Comparison of ENCODE assay signal across 8 mouse cellular contexts in genomic region chr15:77857662-77858156, GRCm38 (mm10). TPM values are rescaled to one million over a fixed set of nuclear protein-coding genes. Genes with fewer than 3 reads are reported as not detected.
DNase-seq lines count a peak whose midpoint lies in the region; ATAC-seq and TF ChIP-seq lines count a peak whose summit lies in the region.

No protein-coding gene starts in this region.

- peak overlapping the region; percentile 92 for H3K27ac ChIP-seq in kidney, adult 2 months (ENCODE audit: insufficient read depth, low read depth, low read length)
- H3K27ac ChIP-seq in limb, embryonic 13.5 days: no peak overlapping the region
- H3K27ac ChIP-seq in midbrain, embryonic 11.5 days (ENCODE audit: low read depth, low read length): no peak overlapping the region

- H3K36me3 ChIP-seq in kidney, adult 2 months (ENCODE audit: control insufficient read depth, insufficient read depth, low read length): no peaks in the 10 kb centered on the region
- no peaks in the 10 kb centered on the region for H3K36me3 ChIP-seq in limb, embryonic 13.5 days
- H3K36me3 ChIP-seq in midbrain, embryonic 11.5 days (ENCODE audit: control insufficient read depth, insufficient read depth, low read length): no peaks in the 10 kb centered on the region

- H3K9me3 ChIP-seq in limb, embryonic 13.5 days: no peaks in the 10 kb centered on the region
- H3K9me3 ChIP-seq in midbrain, embryonic 11.5 days (ENCODE audit: control insufficient read depth, low read length): no peaks in the 10 kb centered on the region

- H3K9ac ChIP-seq in limb, embryonic 13.5 days: peak overlapping the region; percentile 64
- H3K9ac ChIP-seq in midbrain, embryonic 11.5 days (ENCODE audit: low read length): peak overlapping the region; percentile 60

- ATAC-seq in limb, embryonic 13.5 days (ENCODE audit: low FRiP score, low read depth): peak; percentile 71; the same call in 1 of the 2 replicates
- peak; percentile 52; the same call in 1 of the 2 replicates for ATAC-seq in midbrain, embryonic 11.5 days (ENCODE audit: low FRiP score)

- TF ChIP-seq POLR2A in kidney, adult 2 months (IDR thresholded peaks at IDR 0.05; ENCODE audit: low read depth, low read length): peak; percentile 34

- H3K4me2 ChIP-seq in limb, embryonic 13.5 days (replicated peaks): peak overlapping the region; percentile 80
- peak overlapping the region; percentile 80 for H3K4me2 ChIP-seq in midbrain, embryonic 11.5 days

- peak; percentile 92 for DNase-seq in brain, adult 2 months (ENCODE audit: low read depth, low spot score)
- peak; percentile 83 for DNase-seq in embryo, embryonic 10 days (ENCODE audit: low spot score)
- DNase-seq in gonadal fat pad, adult 2 months (ENCODE audit: low read depth): peak; percentile 77
- DNase-seq in kidney, adult 2 months: peak; percentile 97
- peak; percentile 93 for DNase-seq in midbrain, embryonic 11.5 days (ENCODE audit: low spot score, missing footprints)
- DNase-seq in right cerebral cortex, postnatal 25 days: peak; percentile 78
- no peak for DNase-seq in Muller cell, postnatal 12 days (ENCODE audit: inconsistent ontology term)

- H3K4me3 ChIP-seq in kidney, adult 2 months (ENCODE audit: insufficient read depth, low read depth, low read length): no peak overlapping the region
- peak overlapping the region; percentile 48 for H3K4me3 ChIP-seq in limb, embryonic 13.5 days
- H3K4me3 ChIP-seq in midbrain, embryonic 11.5 days (ENCODE audit: low read depth, low read length): peak overlapping the region; percentile 46

- H3K27me3 ChIP-seq in kidney, adult 2 months (replicated peaks; ENCODE audit: control insufficient read depth, insufficient read depth, low read length): no peaks in the 10 kb centered on the region
- no peaks in the 10 kb centered on the region for H3K27me3 ChIP-seq in limb, embryonic 13.5 days
- no peaks in the 10 kb centered on the region for H3K27me3 ChIP-seq in midbrain, embryonic 11.5 days (ENCODE audit: control insufficient read depth, insufficient read depth, low read length)

- peaks cover 32% of the 10 kb centered on the region for H3K4me1 ChIP-seq in kidney, adult 2 months (ENCODE audit: control insufficient read depth, insufficient read depth, low read length)
- H3K4me1 ChIP-seq in limb, embryonic 13.5 days: peaks cover 8% of the 10 kb centered on the region
- H3K4me1 ChIP-seq in midbrain, embryonic 11.5 days (ENCODE audit: control insufficient read depth, insufficient read depth, low read length): no peaks in the 10 kb centered on the region

- no peak for TF ChIP-seq CTCF in kidney, adult 2 months (conservative IDR thresholded peaks at IDR 0.05; ENCODE audit: insufficient read depth, insufficient read length, low read depth, low read length)

- 20% methylated on average over 28 of the region's 28 CpGs for WGBS in kidney, adult 2 months
- 1% methylated on average over 28 of the region's 28 CpGs for WGBS in limb, embryonic 13.5 days
- 2% methylated on average over 28 of the region's 28 CpGs for WGBS in midbrain, embryonic 11.5 days

RNA-seq across cellular contexts. Expression of gene Myh9, which starts 15.7 kb away (rescaled TPM):
- polyA plus RNA-seq in gonadal fat pad, adult 2 months (2012; rRNA removed): 68.6 and 83.3 TPM in 2 replicates
- 57.7 and 64.1 TPM in 2 replicates for polyA plus RNA-seq in kidney, adult 2 months (2012; rRNA removed)
- 34.1 and 38.1 TPM in 2 replicates for polyA plus RNA-seq in limb, embryonic 13.5 days (2015; fragmentation: Nextera tagmentation; extraction: Ambion mirVana)
- polyA plus RNA-seq in midbrain, embryonic 11.5 days (2014; fragmentation: Nextera tagmentation; extraction: Ambion mirVana): 16.4 and 19.6 TPM in 2 replicates
